Comparison of ENCODE assay signal across 16 mouse cellular contexts in genomic region chr5:66328766-66329165, GRCm38 (mm10).
A peak's percentile ranks its signal among the peaks of the same experiment; 100 is the strongest.
DNase-seq lines count a peak whose midpoint lies in the region; ATAC-seq and TF ChIP-seq lines count a peak whose summit lies in the region.
"Had no signal": no experiment of that assay in that cellular context is flagged by ENCODE, and none has a peak within 500 bp of the region (broad histone marks: within the 10 kb centered on the region; RNA-seq: fewer than 3 reads in every experiment).

No protein-coding gene starts in this region.

- TF ChIP-seq CTCF in kidney, adult 2 months (conservative IDR thresholded peaks at IDR 0.05; ENCODE audit: insufficient read depth, insufficient read length, low read depth, low read length) = no peak
- no peak for TF ChIP-seq CTCF in brain, embryonic 14.5 days (IDR thresholded peaks at IDR 0.05; ENCODE audit: borderline replicate concordance, extremely low read depth, insufficient read depth, insufficient read length)
- no peak for TF ChIP-seq CTCF in forebrain, postnatal 0 days (IDR thresholded peaks at IDR 0.05; ENCODE audit: low read depth)
- no peak for TF ChIP-seq CTCF in liver, postnatal 0 days (IDR thresholded peaks at IDR 0.05; ENCODE audit: low read depth)
- TF ChIP-seq CTCF in stomach, postnatal 0 days (IDR thresholded peaks at IDR 0.05; ENCODE audit: low read depth) = no peak

- no peak for ATAC-seq in kidney, embryonic 15.5 days (replicated peaks; ENCODE audit: low FRiP score)
- ATAC-seq in forebrain, postnatal 0 days = no peak
- ATAC-seq in liver, postnatal 0 days = peak; percentile 85
- no peak for ATAC-seq in stomach, postnatal 0 days (ENCODE audit: low FRiP score, low TSS enrichment)
- ATAC-seq: CD4-positive, CD25-positive, alpha-beta regulatory T cell, adult 4 months had no signal

- H3K27me3 ChIP-seq in kidney, adult 2 months (replicated peaks; ENCODE audit: control insufficient read depth, insufficient read depth, low read length) = no peaks in the 10 kb centered on the region
- H3K27me3 ChIP-seq in kidney, embryonic 15.5 days = no peaks in the 10 kb centered on the region
- no peaks in the 10 kb centered on the region for H3K27me3 ChIP-seq in forebrain, postnatal 0 days (ENCODE audit: insufficient read depth, low read length)
- no peaks in the 10 kb centered on the region for H3K27me3 ChIP-seq in liver, postnatal 0 days (ENCODE audit: insufficient read depth, low read length)
- H3K27me3 ChIP-seq in stomach, postnatal 0 days (ENCODE audit: control insufficient read depth, insufficient read depth, low read length) = no peaks in the 10 kb centered on the region
- H3K27me3 ChIP-seq: lung, embryonic 15.5 days; megakaryocyte, embryonic 14.5 days; stomach, embryonic 15.5 days had no signal

- 62% methylated on average over 7 of the region's 7 CpGs for WGBS in kidney, adult 2 months
- 79% methylated on average over 7 of the region's 7 CpGs for WGBS in kidney, embryonic 15.5 days
- 77% methylated on average over 7 of the region's 7 CpGs for WGBS in forebrain, postnatal 0 days
- 65% methylated on average over 7 of the region's 7 CpGs for WGBS in liver, postnatal 0 days (ENCODE audit: insufficient replicate concordance)
- 80% methylated on average over 7 of the region's 7 CpGs for WGBS in stomach, postnatal 0 days

- no peak overlapping the region for H3K4me2 ChIP-seq in kidney, embryonic 15.5 days
- H3K4me2 ChIP-seq in forebrain, postnatal 0 days (ENCODE audit: low read depth) = peak overlapping the region; percentile 47
- H3K4me2 ChIP-seq in liver, postnatal 0 days (ENCODE audit: low read depth, low read length) = no peak overlapping the region
- no peak overlapping the region for H3K4me2 ChIP-seq in stomach, postnatal 0 days (replicated peaks; ENCODE audit: low read depth)
- H3K4me2 ChIP-seq: lung, embryonic 15.5 days; stomach, embryonic 15.5 days had no signal

- H3K27ac ChIP-seq in kidney, adult 2 months (ENCODE audit: insufficient read depth, low read depth, low read length) = no peak overlapping the region
- no peak overlapping the region for H3K27ac ChIP-seq in kidney, embryonic 15.5 days
- peak overlapping the region; percentile 78; the same call in 1 of the 2 replicates for H3K27ac ChIP-seq in forebrain, postnatal 0 days (ENCODE audit: low read depth, low read length)
- 0 out of 2 replicates have a peak overlapping the region, but pooled peaks have one; percentile 5 for H3K27ac ChIP-seq in liver, postnatal 0 days (ENCODE audit: low read depth)
- H3K27ac ChIP-seq in stomach, postnatal 0 days (replicated peaks) = no peak overlapping the region
- H3K27ac ChIP-seq: lung, embryonic 15.5 days; stomach, embryonic 15.5 days had no signal

- H3K4me3 ChIP-seq in kidney, adult 2 months (ENCODE audit: insufficient read depth, low read depth, low read length) = no peak overlapping the region
- H3K4me3 ChIP-seq in kidney, embryonic 15.5 days (replicated peaks) = no peak overlapping the region
- H3K4me3 ChIP-seq in forebrain, postnatal 0 days (ENCODE audit: low read depth, low read length) = no peak overlapping the region
- H3K4me3 ChIP-seq in liver, postnatal 0 days (ENCODE audit: low read depth, low read length) = no peak overlapping the region
- H3K4me3 ChIP-seq in stomach, postnatal 0 days (ENCODE audit: low read depth, low read length) = no peak overlapping the region
- H3K4me3 ChIP-seq: lung, embryonic 15.5 days; megakaryocyte, embryonic 14.5 days; stomach, embryonic 15.5 days had no signal

- H3K9me3 ChIP-seq in kidney, embryonic 15.5 days (replicated peaks) = no peaks in the 10 kb centered on the region
- H3K9me3 ChIP-seq in forebrain, postnatal 0 days (ENCODE audit: low read length) = no peaks in the 10 kb centered on the region
- no peaks in the 10 kb centered on the region for H3K9me3 ChIP-seq in liver, postnatal 0 days (ENCODE audit: low read length)
- H3K9me3 ChIP-seq in stomach, postnatal 0 days (ENCODE audit: control insufficient read depth, low read length) = no peaks in the 10 kb centered on the region
- H3K9me3 ChIP-seq: lung, embryonic 15.5 days; megakaryocyte, embryonic 14.5 days; stomach, embryonic 15.5 days had no signal

- H3K9ac ChIP-seq in kidney, embryonic 15.5 days = no peak overlapping the region
- no peak overlapping the region for H3K9ac ChIP-seq in forebrain, postnatal 0 days
- no peak overlapping the region for H3K9ac ChIP-seq in liver, postnatal 0 days (replicated peaks)
- no peak overlapping the region for H3K9ac ChIP-seq in stomach, postnatal 0 days (ENCODE audit: low read length)
- H3K9ac ChIP-seq: lung, embryonic 15.5 days; stomach, embryonic 15.5 days had no signal

- TF ChIP-seq EP300 in liver, postnatal 0 days (IDR thresholded peaks at IDR 0.05; ENCODE audit: low read depth) = no peak
- no peak for TF ChIP-seq EP300 in stomach, postnatal 0 days (optimal IDR thresholded peaks at IDR 0.05)

- DNase-seq in kidney, adult 2 months = peak; percentile 56
- peak; percentile 24 for DNase-seq in brain, embryonic 14.5 days (ENCODE audit: low read depth)
- no peak for DNase-seq in forebrain, postnatal 0 days
- no peak for DNase-seq in liver, postnatal 0 days
- no peak for DNase-seq in stomach, postnatal 0 days (ENCODE audit: low spot score)
- DNase-seq in testis, postnatal 14 days (ENCODE audit: low spot score) = no peak
- DNase-seq in left cerebral cortex, adult 18-20 months (ENCODE audit: low spot score in 2 of 2) = no peak
- DNase-seq: cerebellum, adult 11 months; heart, postnatal 14 days; kidney, postnatal 10 days; thymus, postnatal 4 days had no signal

- H3K4me1 ChIP-seq in kidney, adult 2 months (ENCODE audit: control insufficient read depth, insufficient read depth, low read length) = peaks cover 6% of the 10 kb centered on the region; the same call in 1 of the 2 replicates
- peaks cover 26% of the 10 kb centered on the region for H3K4me1 ChIP-seq in kidney, embryonic 15.5 days
- peaks cover 15% of the 10 kb centered on the region for H3K4me1 ChIP-seq in forebrain, postnatal 0 days (ENCODE audit: insufficient read depth)
- no peaks in the 10 kb centered on the region; the same call in 1 of the 2 replicates for H3K4me1 ChIP-seq in liver, postnatal 0 days (ENCODE audit: insufficient read depth)
- H3K4me1 ChIP-seq in stomach, postnatal 0 days (replicated peaks; ENCODE audit: control insufficient read depth, insufficient read depth) = no peaks in the 10 kb centered on the region
- H3K4me1 ChIP-seq: lung, embryonic 15.5 days; stomach, embryonic 15.5 days had no signal

- H3K36me3 ChIP-seq in kidney, adult 2 months (ENCODE audit: control insufficient read depth, insufficient read depth, low read length) = no peaks in the 10 kb centered on the region
- H3K36me3 ChIP-seq in kidney, embryonic 15.5 days = no peaks in the 10 kb centered on the region
- H3K36me3 ChIP-seq in forebrain, postnatal 0 days (ENCODE audit: insufficient read depth) = no peaks in the 10 kb centered on the region
- H3K36me3 ChIP-seq in liver, postnatal 0 days (replicated peaks; ENCODE audit: insufficient read depth, low read length) = no peaks in the 10 kb centered on the region
- no peaks in the 10 kb centered on the region for H3K36me3 ChIP-seq in stomach, postnatal 0 days (ENCODE audit: control insufficient read depth, insufficient read depth, low read length)
- H3K36me3 ChIP-seq: lung, embryonic 15.5 days; stomach, embryonic 15.5 days had no signal

- TF ChIP-seq POLR2A in kidney, adult 2 months (IDR thresholded peaks at IDR 0.05; ENCODE audit: low read depth, low read length) = no peak
- TF ChIP-seq POLR2A in brain, embryonic 14.5 days (IDR thresholded peaks at IDR 0.05; ENCODE audit: borderline replicate concordance, extremely low read depth, insufficient read depth, insufficient read length, poor library complexity, severe bottlenecking) = no peak

Comparison
In these comparisons a context has a peak if more than half of its experiments do, and no peak if none do; other contexts are left out.
1. DNase-seq: peak in kidney, adult 2 months (single experiment) and brain, embryonic 14.5 days (single experiment); none in forebrain, postnatal 0 days (single experiment), liver, postnatal 0 days (single experiment), stomach, postnatal 0 days (single experiment), testis, postnatal 14 days (single experiment) and left cerebral cortex, adult 18-20 months (0 of 2).
2. H3K27ac ChIP-seq: peak in forebrain, postnatal 0 days (single experiment) and liver, postnatal 0 days (single experiment); none in kidney, adult 2 months (single experiment), kidney, embryonic 15.5 days (single experiment) and stomach, postnatal 0 days (single experiment).